In genomic region chr19:44245761-44246171, GRCm38 (mm10) we compare ENCODE assay signal across 8 mouse cellular contexts. TPM values are rescaled to one million over a fixed set of nuclear protein-coding genes. Genes with fewer than 3 reads are reported as not detected.
DNase-seq lines count a peak whose midpoint lies in the region; ATAC-seq and TF ChIP-seq lines count a peak whose summit lies in the region.

No protein-coding gene starts in this region.

- H3K4me3 ChIP-seq in E14TG2a.4 (replicated peaks; ENCODE audit: low read length), result no peak overlapping the region
- peak overlapping the region; percentile 5; the same call in 1 of the 2 replicates for H3K4me3 ChIP-seq in heart, embryonic 16.5 days (ENCODE audit: low read length)
- H3K4me3 ChIP-seq in neural tube, embryonic 13.5 days, result no peak overlapping the region

- peaks cover 9% of the 10 kb centered on the region; the same call in 1 of the 2 replicates for H3K27me3 ChIP-seq in E14TG2a.4 (ENCODE audit: insufficient read depth, low read length)
- no peaks in the 10 kb centered on the region for H3K27me3 ChIP-seq in heart, embryonic 16.5 days (ENCODE audit: control insufficient read depth, insufficient read depth, low read length)
- no peaks in the 10 kb centered on the region for H3K27me3 ChIP-seq in neural tube, embryonic 13.5 days

- peak; percentile 51 for TF ChIP-seq CTCF in E14TG2a.4 (conservative IDR thresholded peaks at IDR 0.05; ENCODE audit: low read length)

- peak; percentile 50 for DNase-seq in gastrocnemius, adult 18-20 months (ENCODE audit: low spot score)
- no peak for DNase-seq in gastrocnemius, postnatal 25 days
- peak; percentile 29 to 56 for DNase-seq in cerebellum, postnatal 36 days
- DNase-seq in liver, result peak; percentile 54
- DNase-seq in spleen, postnatal 14 days (ENCODE audit: low spot score in 2 of 2), result no peak

- peaks cover 49% of the 10 kb centered on the region for H3K4me1 ChIP-seq in E14TG2a.4 (replicated peaks; ENCODE audit: low read depth, low read length)
- H3K4me1 ChIP-seq in heart, embryonic 16.5 days (ENCODE audit: control insufficient read depth, insufficient read depth, low read length), result peaks cover 22% of the 10 kb centered on the region
- H3K4me1 ChIP-seq in neural tube, embryonic 13.5 days (replicated peaks), result peaks cover 27% of the 10 kb centered on the region

- H3K9ac ChIP-seq in heart, embryonic 16.5 days (ENCODE audit: low read length), result no peak overlapping the region
- no peak overlapping the region for H3K9ac ChIP-seq in neural tube, embryonic 13.5 days

- WGBS in heart, embryonic 16.5 days, result 3% methylated on average over 5 of the region's 5 CpGs
- WGBS in neural tube, embryonic 13.5 days, result 5% methylated on average over 5 of the region's 5 CpGs

- H3K9me3 ChIP-seq in E14TG2a.4 (ENCODE audit: low read length), result no peaks in the 10 kb centered on the region
- H3K9me3 ChIP-seq in heart, embryonic 16.5 days (replicated peaks; ENCODE audit: control insufficient read depth, low read length), result no peaks in the 10 kb centered on the region
- no peaks in the 10 kb centered on the region for H3K9me3 ChIP-seq in neural tube, embryonic 13.5 days

- no peak overlapping the region for H3K27ac ChIP-seq in heart, embryonic 16.5 days (ENCODE audit: low read length)
- H3K27ac ChIP-seq in neural tube, embryonic 13.5 days (replicated peaks), result no peak overlapping the region

- no peak for ATAC-seq in heart, embryonic 16.5 days (replicated peaks; ENCODE audit: extremely low read depth, insufficient read depth, low FRiP score)
- ATAC-seq in neural tube, embryonic 13.5 days (ENCODE audit: low read depth), result no peak

- H3K36me3 ChIP-seq in E14TG2a.4 (ENCODE audit: insufficient read depth, low read length), result no peaks in the 10 kb centered on the region
- H3K36me3 ChIP-seq in heart, embryonic 16.5 days (ENCODE audit: control insufficient read depth, insufficient read depth), result no peaks in the 10 kb centered on the region
- no peaks in the 10 kb centered on the region for H3K36me3 ChIP-seq in neural tube, embryonic 13.5 days

- H3K4me2 ChIP-seq in heart, embryonic 16.5 days (ENCODE audit: low read depth, low read length), result peak overlapping the region; percentile 45
- H3K4me2 ChIP-seq in neural tube, embryonic 13.5 days, result peak overlapping the region; percentile 82

RNA-seq across cellular contexts. Expression of gene Scd3, which starts 42.7 kb away (rescaled TPM):
- total RNA-seq in gastrocnemius, adult 18-20 months (2021), result not detected
- total RNA-seq in gastrocnemius, postnatal 25 days (2021), result not detected
- polyA plus RNA-seq in heart, embryonic 16.5 days (2015; fragmentation: Nextera tagmentation; extraction: Ambion mirVana), result 0.16 and 0.40 TPM in 2 replicates
- polyA plus RNA-seq in neural tube, embryonic 13.5 days (2015; fragmentation: Nextera tagmentation; extraction: Ambion mirVana), result 2.7 and 2.9 TPM in 2 replicates

RNA-seq across cellular contexts. Expression of gene Scd2, which starts 47.7 kb away (rescaled TPM):
- 1 to 10 TPM; 5.5 to 8.3 TPM for total RNA-seq in gastrocnemius, adult 18-20 months (2021)
- 10 to 100 TPM; 11.8 to 12.5 TPM for total RNA-seq in gastrocnemius, postnatal 25 days (2021)
- 134 and 148 TPM in 2 replicates for polyA plus RNA-seq in heart, embryonic 16.5 days (2015; fragmentation: Nextera tagmentation; extraction: Ambion mirVana)
- 255 and 272 TPM in 2 replicates for polyA plus RNA-seq in neural tube, embryonic 13.5 days (2015; fragmentation: Nextera tagmentation; extraction: Ambion mirVana)

RNA-seq across cellular contexts. Expression of gene Pkd2l1, which starts 53.5 kb away (rescaled TPM):
- total RNA-seq in gastrocnemius, adult 18-20 months (2021), result not detected
- not detected for total RNA-seq in gastrocnemius, postnatal 25 days (2021)
- polyA plus RNA-seq in heart, embryonic 16.5 days (2015; fragmentation: Nextera tagmentation; extraction: Ambion mirVana), result 0.04 TPM in 1 of 2 replicates, not detected in the other
- 1.8 and 2.3 TPM in 2 replicates for polyA plus RNA-seq in neural tube, embryonic 13.5 days (2015; fragmentation: Nextera tagmentation; extraction: Ambion mirVana)

Comparison
In these comparisons a context has a peak if more than half of its experiments do, and no peak if none do; other contexts are left out.
1. DNase-seq: peak in gastrocnemius, adult 18-20 months (single experiment), cerebellum, postnatal 36 days (2 of 2) and liver (single experiment); none in gastrocnemius, postnatal 25 days (single experiment) and spleen, postnatal 14 days (0 of 2).